Mouse (Mus musculus) cerebral cortex, adult 2 months (tissue): ENCODE measurements around the gene Pdgfb.

Source experiments
- WGBS: fragments of 180-500 bp; shearing (Covaris S2); methylation state at CpG from one replicate; pipeline ENCODE4 v1.1.7; 2018; 5-methylcytosine and 5-hydroxymethylcytosine counted together

Gene Pdgfb

DNA sequence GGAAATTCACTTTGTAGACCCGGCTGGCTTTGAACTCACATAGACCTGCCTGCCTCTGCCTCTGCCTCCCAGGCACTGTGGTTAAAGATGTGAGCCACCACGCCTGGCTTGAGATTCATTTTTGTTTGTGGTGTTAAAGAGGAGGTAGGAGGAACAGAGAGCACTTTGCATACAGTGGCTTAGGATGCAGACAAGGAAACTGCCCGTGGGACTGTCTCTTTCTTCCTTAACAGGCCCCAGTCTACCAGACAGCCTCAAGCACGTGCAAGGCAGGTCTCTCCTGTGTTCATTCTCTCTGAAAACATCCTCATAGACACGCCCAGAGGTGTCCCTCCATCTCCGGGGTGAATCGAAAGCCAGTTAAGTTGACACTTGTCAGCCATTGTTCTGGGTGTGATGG, 19.6 kb upstream of the Pdgfb start:
- 87% methylated on average over 7 of the region's 7 CpGs for WGBS

DNA sequence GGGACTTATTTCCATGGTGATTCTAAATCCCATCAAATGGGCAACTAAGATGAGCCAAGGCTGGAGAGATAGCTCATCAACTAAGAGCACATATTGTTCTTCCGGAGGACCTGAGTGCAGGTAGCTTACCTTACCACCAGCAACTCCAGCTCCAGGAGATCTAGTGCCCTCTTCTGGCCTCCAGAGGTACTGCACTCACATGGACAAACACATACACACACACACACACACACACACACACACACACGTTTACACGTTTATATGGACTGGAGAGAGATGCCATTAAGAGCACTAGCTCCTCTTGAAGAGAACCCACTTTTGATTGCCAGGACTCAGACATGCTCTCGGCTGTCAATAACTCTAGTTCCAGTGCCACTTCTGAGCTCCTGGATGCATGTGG, 16.4 kb upstream of the Pdgfb start:
- WGBS = 86% methylated on average over 4 of the region's 4 CpGs

DNA sequence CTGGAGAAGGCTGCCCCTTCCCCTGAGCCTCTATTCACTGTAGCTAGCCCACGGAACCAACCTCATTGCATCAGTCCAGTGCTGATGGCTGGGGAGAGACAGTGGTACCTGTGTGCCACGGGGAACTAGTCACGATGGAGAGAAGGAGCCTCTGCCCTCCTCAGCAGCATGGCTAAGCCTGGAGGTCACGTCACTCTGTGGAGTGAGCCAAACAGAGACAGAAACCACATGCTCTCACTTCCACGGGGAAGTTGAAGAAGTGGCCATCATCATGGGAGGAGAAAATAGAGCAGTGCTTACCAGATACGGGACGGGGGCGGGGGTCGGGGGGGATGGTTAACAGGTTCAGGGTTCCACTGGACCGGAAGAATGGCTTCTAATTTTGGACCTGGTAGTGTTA, 15.6 kb upstream of the Pdgfb start:
- 89% methylated on average over 10 of the region's 10 CpGs for WGBS

GRCm38 (mm10) chr15:80028862-80029261, 14.1 kb upstream of the Pdgfb start:
- 79% methylated on average over 5 of the region's 5 CpGs for WGBS

DNA sequence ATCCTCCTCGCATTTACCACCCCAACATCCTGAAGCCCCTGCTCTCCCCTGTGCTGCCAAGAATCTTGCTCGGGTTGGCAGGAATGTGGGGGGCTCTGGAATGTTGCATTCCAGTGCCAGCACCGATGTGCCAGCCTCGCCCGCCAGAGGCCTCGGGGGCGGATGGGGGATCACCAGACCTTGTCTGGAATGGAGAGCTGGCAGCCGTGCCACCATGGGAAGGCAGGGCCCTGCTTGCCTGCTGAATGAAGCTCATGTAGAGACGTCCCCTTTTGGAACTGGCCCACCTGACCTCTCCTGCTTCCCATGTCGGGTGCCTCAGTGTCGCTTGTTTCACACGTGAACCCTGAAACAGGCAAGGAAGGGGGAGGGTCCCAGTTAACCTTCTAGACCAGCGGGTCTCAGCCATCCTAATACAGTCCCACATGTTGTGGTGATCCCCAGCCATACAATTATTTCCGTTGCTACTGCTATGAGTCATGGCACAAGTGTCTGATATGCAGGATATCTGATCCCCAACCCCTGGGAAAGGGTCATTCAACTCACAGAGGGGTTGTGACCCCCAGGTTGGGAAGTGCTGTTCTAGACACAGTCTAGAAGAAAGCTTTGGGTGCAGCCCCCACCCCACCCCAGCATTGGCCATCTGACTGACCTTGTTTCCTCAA, 12.0 kb upstream of the Pdgfb start:
- WGBS = 51% methylated on average over 14 of the region's 14 CpGs

GRCm38 (mm10) chr15:80026061-80026460, 11.3 kb upstream of the Pdgfb start:
- 78% methylated on average over 5 of the region's 5 CpGs for WGBS

DNA sequence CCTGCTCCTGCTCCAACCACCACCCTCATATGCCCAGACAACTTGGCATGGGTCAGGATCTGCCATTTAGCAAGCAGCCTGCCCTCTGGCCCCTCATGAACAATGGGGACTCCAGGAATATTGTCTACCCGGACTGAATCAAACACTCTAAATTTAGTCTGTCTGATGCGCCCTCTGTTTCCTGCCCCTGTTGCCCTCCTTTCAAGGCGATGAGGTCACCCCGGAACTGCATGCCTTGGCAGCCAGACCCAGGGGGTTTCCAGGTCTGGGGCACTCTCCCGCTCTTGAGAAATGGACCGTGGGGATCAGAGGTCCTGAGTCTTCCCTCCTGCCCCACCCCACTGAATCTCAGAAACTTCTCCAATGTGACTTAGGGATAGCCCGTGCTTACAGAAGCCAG, 10.8 kb upstream of the Pdgfb start:
- 56% methylated on average over 7 of the region's 7 CpGs for WGBS

GRCm38 (mm10) chr15:80024331-80025313, 9.8 kb upstream of the Pdgfb start:
- 39% methylated on average over 11 of the region's 11 CpGs for WGBS

DNA sequence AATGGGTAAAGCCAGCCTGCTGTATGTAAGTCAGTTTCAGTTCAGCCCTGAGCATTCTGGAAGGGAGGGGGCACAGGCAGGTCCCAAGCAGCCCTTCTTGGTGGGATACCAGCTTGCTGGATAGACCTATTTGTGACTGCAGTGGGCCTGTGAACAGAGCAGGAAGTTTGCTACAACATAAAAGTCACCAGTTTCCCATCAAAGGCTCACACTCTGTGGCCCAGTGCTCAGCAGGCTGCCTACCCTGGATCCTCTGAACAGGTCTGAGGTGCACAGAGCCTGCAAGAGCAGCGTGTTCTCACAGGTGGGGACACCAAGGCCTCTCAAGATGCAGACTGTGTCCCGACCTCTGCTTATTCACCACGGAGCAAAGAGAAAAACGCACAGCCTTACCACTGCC, 5.7 kb upstream of the Pdgfb start:
- 51% methylated on average over 4 of the region's 4 CpGs for WGBS

DNA sequence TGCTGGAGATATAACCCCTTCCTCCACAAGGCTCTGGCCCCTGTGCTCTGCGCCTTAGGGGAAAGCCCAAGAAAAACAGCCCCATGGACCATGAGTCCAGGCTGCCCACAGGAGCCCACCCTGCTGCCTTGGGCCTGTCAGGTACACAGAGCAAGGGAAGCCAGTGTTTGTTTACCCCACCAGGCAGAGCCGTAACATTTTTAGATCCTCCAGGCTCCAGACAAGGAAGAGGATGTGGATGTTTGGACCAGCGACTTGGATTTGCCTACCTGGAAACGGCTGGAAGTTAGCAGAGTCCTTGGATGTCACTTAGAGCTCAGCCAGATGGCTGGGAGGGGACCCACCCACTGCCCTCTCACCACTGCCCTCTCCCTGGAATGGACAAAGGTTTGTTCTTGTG, 4.8 kb upstream of the Pdgfb start:
- WGBS = 58% methylated on average over 4 of the region's 4 CpGs

DNA sequence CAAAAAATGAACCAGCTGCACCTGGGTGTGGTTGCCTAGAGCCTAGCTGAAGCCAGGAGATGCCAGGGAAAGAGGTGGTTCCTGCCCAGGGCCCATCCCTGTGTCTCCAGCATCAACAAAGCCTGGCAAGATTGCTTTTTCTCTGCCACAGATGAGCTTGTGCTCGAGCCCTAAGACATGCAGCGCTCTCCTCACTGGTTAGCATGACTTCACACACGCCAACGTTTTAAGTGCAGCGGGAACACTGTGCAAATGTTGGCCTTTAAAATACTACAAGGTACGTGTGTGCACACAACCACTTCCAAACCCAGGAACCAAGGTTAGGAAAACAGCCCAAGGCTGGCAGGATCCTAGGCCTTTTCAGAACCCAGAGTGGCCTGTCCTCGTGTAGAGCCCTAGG, 4.4 kb upstream of the Pdgfb start:
- 44% methylated on average over 7 of the region's 7 CpGs for WGBS

DNA sequence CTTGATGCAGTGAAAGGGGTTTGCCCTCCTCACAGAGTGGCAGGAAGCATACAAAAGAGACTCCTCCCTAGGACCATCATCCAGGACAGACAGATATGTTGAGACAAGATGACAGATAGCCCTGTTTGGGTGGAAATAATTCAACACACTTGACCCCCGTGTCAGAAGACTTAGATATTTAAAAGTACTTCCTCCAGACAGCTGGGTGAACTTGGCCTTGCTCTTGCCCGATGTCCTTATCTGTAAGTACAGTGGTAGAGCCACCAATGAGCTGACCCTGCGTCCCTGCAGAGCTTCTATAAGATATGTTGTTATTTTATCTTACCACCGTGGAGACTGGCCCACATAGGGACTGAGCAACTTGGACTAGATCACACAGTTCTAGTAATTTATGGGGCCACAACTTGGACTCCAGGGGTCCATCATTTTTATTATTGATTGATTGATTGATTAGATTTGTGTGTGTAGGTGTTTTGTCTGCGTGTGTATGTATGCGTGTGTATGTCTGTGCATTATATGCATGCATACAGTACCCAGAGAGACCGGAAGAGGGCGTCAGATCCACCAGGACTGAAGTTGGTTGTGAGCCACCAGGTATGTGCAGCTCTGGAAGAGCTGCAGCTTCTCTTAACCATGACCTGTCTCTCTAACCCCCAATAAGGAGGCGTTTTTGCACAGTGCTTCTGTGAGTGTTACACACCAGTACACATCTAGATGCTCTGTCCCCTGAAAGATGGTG, 2.0 kb upstream of the Pdgfb start:
- 92% methylated on average over 9 of the region's 9 CpGs for WGBS

- 38% methylated on average over 7 of the region's 7 CpGs for WGBS
These were observed 605 bp upstream of the Pdgfb start for GRCm38 (mm10) chr15:80015211-80015952.

GRCm38 (mm10) chr15:80014031-80014320, 801 bp downstream of the Pdgfb start:
- 1% methylated on average over 37 of the region's 37 CpGs for WGBS

DNA sequence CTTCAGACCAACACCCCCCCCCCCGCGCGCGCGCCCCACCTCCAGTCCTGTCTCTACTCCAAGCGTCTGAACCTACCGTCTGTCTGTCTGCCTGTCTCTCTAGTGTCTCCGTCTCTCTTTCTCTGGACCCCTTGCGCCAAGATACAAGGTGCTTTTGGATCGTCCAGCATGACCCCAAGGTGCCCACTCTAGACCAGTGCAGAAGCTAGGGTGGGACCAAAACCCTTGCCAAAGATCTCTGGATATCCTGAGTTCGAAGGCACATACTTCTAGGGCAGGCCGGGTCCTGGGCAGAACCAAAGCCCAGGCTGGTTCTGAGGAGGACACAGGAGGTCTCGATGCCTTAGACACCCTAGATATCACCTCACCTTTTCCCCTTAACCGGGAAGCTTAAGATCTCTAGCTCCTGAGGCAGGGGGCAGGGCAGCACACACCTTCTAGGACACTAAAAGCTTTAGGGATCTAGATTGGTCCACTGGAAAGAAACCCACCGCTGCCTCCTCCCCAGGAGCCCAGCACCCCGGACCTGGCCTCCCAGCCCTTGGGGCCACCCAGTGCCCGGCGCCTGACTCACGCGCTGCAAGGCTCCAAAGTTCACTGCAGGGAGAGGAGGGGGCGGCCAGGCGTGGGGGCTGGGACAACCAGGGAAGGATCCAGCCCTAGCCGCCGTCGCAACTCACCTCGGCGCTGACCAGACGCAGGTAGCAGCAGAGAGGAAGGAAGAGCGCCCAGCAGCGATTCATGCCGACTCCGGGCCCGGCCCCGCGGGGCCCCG, 1.3 kb downstream of the Pdgfb start:
- WGBS = 2% methylated on average over 36 of the region's 36 CpGs

GRCm38 (mm10) chr15:80012527-80013201, 2.1 kb downstream of the Pdgfb start:
- 1% methylated on average over 54 of the region's 60 CpGs for WGBS

DNA sequence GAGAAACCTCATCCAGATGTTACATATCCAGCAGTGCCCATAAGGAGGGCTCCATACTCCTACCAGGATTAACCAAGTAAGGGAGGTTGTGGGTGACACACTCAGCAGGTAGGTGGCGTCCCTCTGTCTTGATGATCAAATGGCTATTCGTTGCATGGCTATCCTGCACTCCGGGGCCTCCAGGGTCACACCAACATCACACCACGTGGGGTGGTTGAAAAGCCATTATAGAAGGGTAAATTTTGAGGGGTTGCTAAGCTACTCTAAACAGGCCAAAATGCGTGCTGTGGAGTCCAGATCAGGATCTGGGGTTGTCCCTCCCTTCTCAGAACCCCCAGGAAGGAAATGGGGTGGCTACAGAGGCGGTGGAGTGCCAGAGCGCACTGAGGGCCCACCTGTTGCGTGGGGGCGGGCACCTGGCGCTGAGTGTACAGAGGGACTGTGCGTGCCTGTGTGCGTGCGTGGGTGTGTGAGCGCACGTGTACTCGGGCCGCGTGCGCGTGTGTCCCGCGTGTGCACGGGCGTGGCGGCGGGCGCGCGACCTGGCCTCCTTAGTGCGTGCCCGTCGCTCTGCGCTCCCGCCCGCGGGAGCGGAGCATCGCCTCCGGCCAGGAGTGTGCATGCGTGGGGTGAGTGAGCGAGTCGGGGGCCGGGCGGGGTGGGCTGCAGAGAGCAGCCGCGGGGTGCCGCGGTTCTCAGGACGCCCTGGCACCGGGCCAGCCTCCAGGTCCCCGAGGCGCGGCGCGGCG, 2.8 kb downstream of the Pdgfb start:
- 2% methylated on average over 56 of the region's 56 CpGs for WGBS

GRCm38 (mm10) chr15:80011194-80011593, 3.6 kb downstream of the Pdgfb start:
- WGBS = 34% methylated on average over 6 of the region's 6 CpGs

GRCm38 (mm10) chr15:80010182-80010558, 4.6 kb downstream of the Pdgfb start:
- WGBS = 7% methylated on average over 7 of the region's 7 CpGs
